Mouse (Mus musculus) inflammation-experienced regulatory T-cells, adult 16 weeks (primary cell): ENCODE data around the gene Sobp. TPM values are rescaled to one million over a fixed set of nuclear protein-coding genes. Genes with fewer than 3 reads are reported as not detected.

Experiments
- polyA plus RNA-seq: library from polyadenylated mRNA; unstranded; fragments of 100-300 nt; shearing (Covaris generic); gene quantifications from one replicate; pipeline ENCODE4 v1.2.1, GENCODE M21; 2017

Sobp gene
- not detected for polyA plus RNA-seq

DNA sequence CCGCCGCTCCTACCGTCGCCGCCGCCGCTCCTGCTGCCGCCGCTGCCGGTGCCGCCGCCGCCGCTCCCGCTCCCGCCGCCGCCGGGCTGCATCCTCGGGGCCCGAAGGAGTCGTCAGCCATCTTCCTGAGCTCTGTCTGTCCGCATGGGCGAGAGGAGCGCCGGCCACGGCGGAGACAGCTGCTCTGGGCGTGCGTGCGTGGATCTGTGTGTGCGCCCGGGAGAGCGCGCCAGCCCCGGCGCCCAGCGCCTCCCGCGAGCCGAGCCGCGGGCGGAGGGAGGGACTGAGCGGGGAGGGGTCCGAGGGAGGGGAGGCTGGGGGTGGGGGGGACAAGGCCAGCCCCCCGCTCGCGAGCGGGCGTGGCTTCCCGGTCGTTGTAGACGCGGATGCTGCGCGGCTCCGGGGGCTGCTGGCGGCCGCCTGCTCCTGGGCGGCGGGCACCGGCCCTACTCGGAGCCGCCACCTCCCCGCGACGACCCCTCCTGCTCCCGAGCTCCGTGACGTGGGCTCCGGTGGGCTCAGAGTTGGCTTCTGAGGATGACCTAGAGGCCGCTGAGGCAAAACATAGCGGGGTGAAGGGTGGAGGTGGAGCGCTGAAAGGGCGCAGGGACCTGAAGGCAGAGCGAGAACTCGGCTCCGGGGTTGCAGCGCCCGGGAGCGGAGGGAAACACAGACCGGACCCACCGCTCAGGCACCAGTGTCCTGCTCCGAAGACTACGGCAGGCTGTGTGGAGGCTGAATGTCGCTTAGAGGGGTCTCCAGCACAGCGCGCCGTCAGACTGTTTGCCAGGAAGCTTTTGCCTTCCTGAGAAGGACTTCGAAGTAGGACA is at the start of gene Sobp, which contains the start of gene 9030612E09Rik:
Sobp (minus strand) TSS at position 205 of the 830 bp plus-strand sequence.
9030612E09Rik (plus strand) TSS at position 379 of the 830 bp plus-strand sequence.

DNA sequence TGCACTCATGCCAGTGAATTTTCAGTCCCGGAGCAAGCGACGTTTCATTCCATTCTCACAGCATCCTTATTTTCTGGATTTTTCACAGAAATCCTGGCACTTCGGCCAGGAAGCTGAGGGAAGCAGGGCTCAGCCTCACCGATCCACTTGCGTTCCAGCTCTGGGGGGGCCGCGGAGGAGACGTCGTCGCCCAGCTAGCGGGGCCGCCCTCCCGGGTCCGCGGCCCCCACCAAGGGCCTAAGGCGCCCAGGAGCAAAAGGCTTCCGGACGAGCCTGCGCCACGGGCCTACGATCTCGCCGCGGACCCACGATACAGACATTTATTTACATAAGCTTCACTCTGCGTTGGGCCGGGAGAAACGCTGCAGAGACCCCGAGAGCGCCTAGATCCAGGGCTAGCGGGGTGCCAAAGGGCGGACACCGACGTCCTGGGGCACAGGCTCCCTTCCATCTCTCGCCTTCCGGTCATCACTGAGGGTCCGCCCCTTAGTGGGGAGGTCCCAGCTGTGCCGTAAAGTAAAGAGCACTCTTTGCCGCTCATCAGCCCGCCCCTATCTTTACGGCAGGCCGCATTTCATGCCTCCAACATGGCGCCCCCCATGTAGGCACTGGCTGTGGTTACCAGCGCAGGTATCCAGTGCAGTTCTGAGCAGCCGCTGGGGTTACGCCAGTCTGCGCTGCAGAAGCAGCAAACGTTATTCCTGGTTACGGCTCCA is 46.7 kb upstream of the Sobp start, which contains the start of gene Pdss2:
Pdss2 (plus strand) TSS at position 577 of the 716 bp plus-strand sequence.

Other genes with a start within 250 kb of the Sobp start
- not detected for gene 9030612E09Rik, start 174 bp upstream of the Sobp start, polyA plus RNA-seq
- gene Pdss2, start 47.0 kb upstream of the Sobp start, polyA plus RNA-seq: 12.6 TPM